Mouse (Mus musculus) thymus, postnatal 0 days (tissue): ENCODE measurements at regions not wholly inside any gene's neighbourhood (a gene's known extent, or its start where the extent isn't known, plus 50 kb on each side); places are given as distances from the start of the nearest gene placed in this dataset.
"Not testable (repeated sequence)": the region's sequence is repeated elsewhere in the genome, so short reads cannot be mapped to it uniquely, and the experiment has no call there.

Source experiments
- DNase-seq: peaks from one replicate; pipeline ENCODE4 v3.0.0-alpha.2; 2015; ENCODE audit warnings: low spot score

GRCm38 (mm10) chr4:31225741-31226140 lies 738.2 kb upstream of the Map3k7 start:
- DNase-seq, result no peak

- no peak for DNase-seq
Measured at GRCm38 (mm10) chr4:31268825-31269495, 694.9 kb upstream of the Map3k7 start.

GRCm38 (mm10) chr4:31274131-31274530 lies 689.8 kb upstream of the Map3k7 start:
- no peak for DNase-seq

- DNase-seq, result no peak
Measured at GRCm38 (mm10) chr4:31290301-31290975, 673.5 kb upstream of the Map3k7 start.

- DNase-seq, result no peak
Measured at GRCm38 (mm10) chr4:31293752-31294151, 670.1 kb upstream of the Map3k7 start.

GRCm38 (mm10) chr4:31297848-31298247 lies 666.0 kb upstream of the Map3k7 start:
- DNase-seq, result no peak

- no peak for DNase-seq
Measured at GRCm38 (mm10) chr4:31319269-31319668, 644.6 kb upstream of the Map3k7 start.

GRCm38 (mm10) chr4:31320734-31321507 lies 643.0 kb upstream of the Map3k7 start:
- DNase-seq, result no peak

GRCm38 (mm10) chr4:31323816-31324215 lies 640.1 kb upstream of the Map3k7 start:
- DNase-seq, result no peak

GRCm38 (mm10) chr4:31328798-31329197 lies 635.1 kb upstream of the Map3k7 start:
- DNase-seq, result no peak

GRCm38 (mm10) chr4:31331053-31331452 lies 632.8 kb upstream of the Map3k7 start:
- no peak for DNase-seq

- DNase-seq, result no peak
Measured at GRCm38 (mm10) chr4:31335686-31336085, 628.2 kb upstream of the Map3k7 start.

- DNase-seq, result no peak
Measured at GRCm38 (mm10) chr4:31337980-31338379, 625.9 kb upstream of the Map3k7 start.

GRCm38 (mm10) chr4:31343312-31344248 lies 620.3 kb upstream of the Map3k7 start:
- DNase-seq, result no peak

GRCm38 (mm10) chr4:31354046-31354445 lies 609.9 kb upstream of the Map3k7 start:
- not testable (repeated sequence) for DNase-seq

- DNase-seq, result no peak
Measured at GRCm38 (mm10) chr4:31354953-31355352, 608.9 kb upstream of the Map3k7 start.

- no peak for DNase-seq
Measured at GRCm38 (mm10) chr4:31366172-31366571, 597.7 kb upstream of the Map3k7 start.

- no peak for DNase-seq
Measured at GRCm38 (mm10) chr4:31367031-31367430, 596.9 kb upstream of the Map3k7 start.

GRCm38 (mm10) chr4:31370062-31370461 lies 593.8 kb upstream of the Map3k7 start:
- DNase-seq, result no peak

GRCm38 (mm10) chr4:31381069-31381969 lies 582.6 kb upstream of the Map3k7 start:
- no peak for DNase-seq
